Mouse (Mus musculus) v-Abl transformed pro-B cells (cell line): ENCODE results near the gene Slc31a1.

Experiments
- in situ Hi-C, 2 experiments: fragments of 400-800 bp; cut with MboI; formaldehyde crosslinking; loops; one replicate each; pipeline ENCODE4 v1.15.1; 2025; ENCODE audit not compliant: unreplicated experiment in 2 of 2

Gene Slc31a1

GRCm38 (mm10) chr4:62360088-62360804 lies at the start of gene Slc31a1, which contains the start of gene Fkbp15:
TSS of gene Slc31a1 (plus strand) at chr4:62360727.
TSS of gene Fkbp15 (minus strand) at chr4:62360548.
- in situ Hi-C loops, result loop anchor here (5.0 to 25.0 kb wide), 2 partner anchors 42 to 1027 kb away; no protein-coding TSS in a partner anchor

GRCm38 (mm10) chr4:62312821-62313220 lies 47.7 kb upstream of the Slc31a1 start:
- in situ Hi-C loops, result loop anchor here in 1 of 2 experiments (25.0 kb wide), 1 partner anchor 899 kb away; the partner anchor contains the start of gene Col27a1

GRCm38 (mm10) chr4:62313641-62314211 lies 46.8 kb upstream of the Slc31a1 start:
- in situ Hi-C loops, result loop anchor here in 1 of 2 experiments (25.0 kb wide), 1 partner anchor 899 kb away; the partner anchor contains the start of gene Col27a1

GRCm38 (mm10) chr4:62314516-62314915 lies 46.0 kb upstream of the Slc31a1 start:
- in situ Hi-C loops, result loop anchor here in 1 of 2 experiments (25.0 kb wide), 1 partner anchor 898 kb away; the partner anchor contains the start of gene Col27a1

GRCm38 (mm10) chr4:62316456-62316855 lies 44.1 kb upstream of the Slc31a1 start:
- in situ Hi-C loops, result loop anchor here in 1 of 2 experiments (25.0 kb wide), 1 partner anchor 896 kb away; the partner anchor contains the start of gene Col27a1

GRCm38 (mm10) chr4:62318294-62318693 lies 42.2 kb upstream of the Slc31a1 start:
- in situ Hi-C loops, result loop anchor here in 1 of 2 experiments (25.0 kb wide), 1 partner anchor 894 kb away; the partner anchor contains the start of gene Col27a1

- in situ Hi-C loops, result loop anchor here in 1 of 2 experiments (25.0 kb wide), 1 partner anchor 890 kb away; the partner anchor contains the start of gene Col27a1
Measured at GRCm38 (mm10) chr4:62322684-62323083, 37.8 kb upstream of the Slc31a1 start.

GRCm38 (mm10) chr4:62326111-62326510 lies 34.4 kb upstream of the Slc31a1 start:
- in situ Hi-C loops, result loop anchor here (25.0 kb wide), 3 partner anchors 186 to 1061 kb away; partner anchors contain the start of genes Alad (in 1 of the 2) and Hdhd3 (in 1 of the 2)

GRCm38 (mm10) chr4:62328941-62329660 lies 31.4 kb upstream of the Slc31a1 start:
- in situ Hi-C loops, result loop anchor here (25.0 kb wide), 3 partner anchors 183 to 1058 kb away; partner anchors contain the start of genes Alad (in 1 of the 2) and Hdhd3 (in 1 of the 2)

GRCm38 (mm10) chr4:62331977-62332376 lies 28.6 kb upstream of the Slc31a1 start:
- in situ Hi-C loops, result loop anchor here (25.0 kb wide), 3 partner anchors 180 to 1055 kb away; partner anchors contain the start of genes Alad (in 1 of the 2) and Hdhd3 (in 1 of the 2)

GRCm38 (mm10) chr4:62338536-62338935 lies 22.0 kb upstream of the Slc31a1 start:
- in situ Hi-C loops, result loop anchor here (5.0 to 25.0 kb wide), 5 partner anchors 174 to 1049 kb away; partner anchors contain the start of genes Alad (in 1 of the 2) and Hdhd3 (in 1 of the 2)

GRCm38 (mm10) chr4:62344000-62344399 lies 16.5 kb upstream of the Slc31a1 start:
- in situ Hi-C loops, result loop anchor here (10.0 to 25.0 kb wide), 4 partner anchors 168 to 1043 kb away; partner anchors contain the start of genes Alad (in 1 of the 2) and Hdhd3 (in 1 of the 2)

GRCm38 (mm10) chr4:62345827-62346226 lies 14.7 kb upstream of the Slc31a1 start:
- in situ Hi-C loops, result loop anchor here (10.0 to 25.0 kb wide), 4 partner anchors 166 to 1041 kb away; partner anchors contain the start of genes Alad (in 1 of the 2) and Hdhd3 (in 1 of the 2)

GRCm38 (mm10) chr4:62347605-62348328 lies 12.8 kb upstream of the Slc31a1 start:
- in situ Hi-C loops, result loop anchor here (10.0 to 25.0 kb wide), 4 partner anchors 165 to 1040 kb away; partner anchors contain the start of genes Alad (in 1 of the 2) and Hdhd3 (in 1 of the 2)

GRCm38 (mm10) chr4:62348329-62348705 lies 12.2 kb upstream of the Slc31a1 start:
- in situ Hi-C loops, result loop anchor here (10.0 to 25.0 kb wide), 4 partner anchors 164 to 1039 kb away; partner anchors contain the start of genes Alad (in 1 of the 2) and Hdhd3 (in 1 of the 2)

- in situ Hi-C loops, result loop anchor here (10.0 to 25.0 kb wide), 4 partner anchors 163 to 1038 kb away; partner anchors contain the start of genes Alad (in 1 of the 2) and Hdhd3 (in 1 of the 2)
Measured at GRCm38 (mm10) chr4:62349371-62349770, 11.2 kb upstream of the Slc31a1 start.

GRCm38 (mm10) chr4:62357631-62358148 lies 2.8 kb upstream of the Slc31a1 start:
- in situ Hi-C loops, result loop anchor here in 1 of 2 experiments (25.0 kb wide), 1 partner anchor 1030 kb away; no protein-coding TSS in a partner anchor

GRCm38 (mm10) chr4:62359256-62359775 lies 1.2 kb upstream of the Slc31a1 start:
- in situ Hi-C loops, result loop anchor here in 1 of 2 experiments (25.0 kb wide), 1 partner anchor 1028 kb away; no protein-coding TSS in a partner anchor
